Mouse (Mus musculus) stomach, embryonic 15.5 days (tissue): ENCODE results near the gene Cxcl14. TPM values are rescaled to one million over a fixed set of nuclear protein-coding genes. Genes with fewer than 3 reads are reported as not detected.

Experiments used
- ATAC-seq: fragments of 200-750 bp; cut with Nextera tagmentation; 2 replicates; pipeline ENCODE4 v1.8.0; 2017; ENCODE audit warnings: low read depth, moderate number of reproducible peaks, moderate TSS enrichment; ENCODE audit not compliant: insufficient read depth, low FRiP score
- H3K27ac ChIP-seq: fragments of 300-500 bp; sonication (generic); 2 replicates; pipeline ENCODE4 v1.5.1; 2015; ENCODE audit warnings: mild to moderate bottlenecking, inconsistent platforms
- H3K27me3 ChIP-seq: fragments of 300-500 bp; sonication (generic); replicated peaks from 2 replicates; pipeline ENCODE4 v1.6.1; 2015; ENCODE audit warnings: inconsistent platforms
- H3K36me3 ChIP-seq: fragments of 300-500 bp; sonication (generic); 2 replicates; pipeline ENCODE4 v1.6.1; 2015; ENCODE audit warnings: inconsistent platforms
- H3K4me1 ChIP-seq: fragments of 300-500 bp; sonication (generic); 2 replicates; pipeline ENCODE4 v1.6.1; 2015; ENCODE audit warnings: inconsistent platforms
- H3K4me2 ChIP-seq: fragments of 300-500 bp; sonication (generic); 2 replicates; pipeline ENCODE4 v1.6.1; 2015; ENCODE audit warnings: mild to moderate bottlenecking, inconsistent platforms
- H3K4me3 ChIP-seq: fragments of 300-500 bp; sonication (generic); replicated peaks from 2 replicates; pipeline ENCODE4 v1.5.1; 2015; ENCODE audit warnings: inconsistent platforms
- H3K9ac ChIP-seq: fragments of 300-500 bp; sonication (generic); 2 replicates; pipeline ENCODE4 v1.6.1; 2015; ENCODE audit warnings: inconsistent platforms
- H3K9me3 ChIP-seq: fragments of 300-500 bp; sonication (generic); 2 replicates; pipeline ENCODE4 v1.6.1; 2016; ENCODE audit warnings: inconsistent platforms
- WGBS: fragments of 180-500 bp; shearing (Covaris S2); methylation state at CpG from one replicate; pipeline ENCODE4 v1.1.7; 2015; 5-methylcytosine and 5-hydroxymethylcytosine counted together
- polyA plus RNA-seq: library from polyadenylated mRNA; unstranded; fragments of >200 nt; fragmentation: Nextera tagmentation; extraction: Ambion mirVana; gene quantifications from 2 replicates; pipeline ENCODE4 v1.2.1, GENCODE M21; 2015

Cxcl14 gene
- 12.4 and 13.7 TPM in 2 replicates for polyA plus RNA-seq

DNA sequence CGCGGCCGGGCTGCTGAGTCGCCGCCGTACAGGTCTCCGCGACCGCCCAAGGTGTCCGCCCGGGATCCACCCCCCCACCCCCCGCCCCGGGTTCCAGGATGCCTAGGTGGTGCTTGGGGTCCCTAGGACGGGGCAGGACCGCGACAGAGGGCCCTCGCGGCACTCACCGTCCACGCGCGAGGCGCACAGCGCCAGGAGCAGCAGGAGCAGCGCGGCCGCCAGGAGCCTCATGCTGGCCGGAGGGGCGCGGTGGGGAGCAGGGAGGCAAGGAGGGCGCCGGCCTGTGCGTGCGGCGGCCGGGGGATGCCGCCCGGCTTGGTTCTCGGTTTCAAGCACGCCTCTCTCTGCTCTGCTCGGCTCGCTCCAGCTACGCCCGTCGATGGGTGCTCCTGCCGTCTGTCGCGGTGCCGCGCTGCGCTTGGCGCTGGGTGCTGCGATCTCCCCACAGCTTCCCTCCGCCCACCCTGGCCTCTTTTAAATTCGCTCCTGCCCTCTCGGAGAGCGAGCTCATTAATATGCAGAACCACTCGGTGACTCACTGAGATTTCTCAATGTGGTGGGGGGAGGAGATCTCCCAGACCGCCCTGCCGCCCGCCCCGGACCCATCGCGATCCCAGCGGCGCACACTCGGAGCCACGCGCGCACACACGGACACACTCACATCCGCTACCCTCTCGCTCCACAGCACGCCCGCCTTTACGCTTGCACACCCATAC is at the start of gene Cxcl14:
Gene Cxcl14 (minus strand): TSS at position 609 of the 716 bp plus-strand sequence.
- H3K27me3 ChIP-seq: peaks cover 77% of the 10 kb centered on the region
- WGBS: 2% methylated on average over 73 of the region's 76 CpGs
- peak; percentile 27; the same call in 1 of the 2 replicates for ATAC-seq
- peak within 1 kb of the TSS; percentile 49 for H3K4me3 ChIP-seq
- no peak within 1 kb of the TSS for H3K27ac ChIP-seq
- H3K36me3 ChIP-seq: no peaks in the 10 kb centered on the region
- peak within 1 kb of the TSS; percentile 29 for H3K9ac ChIP-seq
- peaks cover 5% of the 10 kb centered on the region for H3K4me1 ChIP-seq
- H3K4me2 ChIP-seq: peak within 1 kb of the TSS; percentile 86
- H3K9me3 ChIP-seq: no peaks in the 10 kb centered on the region

DNA sequence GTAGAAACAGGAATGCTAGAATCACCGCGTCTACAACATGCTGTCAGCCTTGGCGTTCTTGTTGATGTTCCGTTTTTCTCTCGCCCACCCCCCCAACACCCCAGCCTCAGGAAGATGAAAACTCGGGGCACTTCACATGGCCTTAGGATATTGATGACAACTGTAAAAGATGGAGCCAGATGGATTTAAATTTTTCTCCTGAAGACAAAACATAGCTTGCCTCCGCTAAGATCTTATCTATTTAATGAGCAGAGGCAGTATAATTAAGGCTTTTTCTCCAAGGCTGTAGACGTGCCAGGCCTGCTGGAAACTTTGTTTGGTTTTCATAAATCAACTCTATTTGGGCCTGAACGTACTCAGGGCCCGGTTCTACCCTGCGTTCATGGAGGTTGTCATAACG is 48.0 kb upstream of the Cxcl14 start:
- no peak overlapping the region for H3K9ac ChIP-seq
- no peaks in the 10 kb centered on the region for H3K9me3 ChIP-seq
- 0 out of 2 replicates have a peak, but pooled peaks cover 3% of the 10 kb centered on the region for H3K4me1 ChIP-seq
- 70% methylated on average over 12 of the region's 12 CpGs for WGBS
- H3K27me3 ChIP-seq: no peaks in the 10 kb centered on the region
- ATAC-seq: no peak
- no peak overlapping the region for H3K4me3 ChIP-seq
- no peak overlapping the region for H3K4me2 ChIP-seq
- H3K36me3 ChIP-seq: no peaks in the 10 kb centered on the region
- no peak overlapping the region for H3K27ac ChIP-seq

DNA sequence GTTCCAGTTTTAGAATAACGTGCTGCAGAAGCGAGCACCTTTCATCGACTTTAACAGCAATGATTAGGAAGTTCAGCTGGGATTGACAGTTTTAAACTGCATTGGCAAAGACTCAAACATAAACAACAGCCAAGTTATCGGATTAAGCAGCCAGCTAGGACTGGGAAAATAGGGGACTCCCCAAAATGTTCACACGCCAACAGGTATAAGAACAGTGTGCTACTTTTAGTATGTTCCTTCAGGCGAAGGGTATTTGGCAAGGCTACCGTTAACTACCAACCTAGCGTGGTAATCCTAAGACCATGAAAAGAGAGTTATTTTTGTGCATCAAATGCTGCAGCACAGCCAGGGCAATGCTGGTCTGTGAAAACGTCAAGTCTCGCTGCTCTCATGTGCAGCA is 46.1 kb upstream of the Cxcl14 start:
- no peaks in the 10 kb centered on the region for H3K27me3 ChIP-seq
- no peak for ATAC-seq
- H3K27ac ChIP-seq: no peak overlapping the region
- H3K4me2 ChIP-seq: no peak overlapping the region
- 0 out of 2 replicates have a peak, but pooled peaks cover 3% of the 10 kb centered on the region for H3K4me1 ChIP-seq
- no peak overlapping the region for H3K9ac ChIP-seq
- no peaks in the 10 kb centered on the region for H3K9me3 ChIP-seq
- H3K36me3 ChIP-seq: no peaks in the 10 kb centered on the region
- 66% methylated on average over 10 of the region's 10 CpGs for WGBS
- H3K4me3 ChIP-seq: no peak overlapping the region

DNA sequence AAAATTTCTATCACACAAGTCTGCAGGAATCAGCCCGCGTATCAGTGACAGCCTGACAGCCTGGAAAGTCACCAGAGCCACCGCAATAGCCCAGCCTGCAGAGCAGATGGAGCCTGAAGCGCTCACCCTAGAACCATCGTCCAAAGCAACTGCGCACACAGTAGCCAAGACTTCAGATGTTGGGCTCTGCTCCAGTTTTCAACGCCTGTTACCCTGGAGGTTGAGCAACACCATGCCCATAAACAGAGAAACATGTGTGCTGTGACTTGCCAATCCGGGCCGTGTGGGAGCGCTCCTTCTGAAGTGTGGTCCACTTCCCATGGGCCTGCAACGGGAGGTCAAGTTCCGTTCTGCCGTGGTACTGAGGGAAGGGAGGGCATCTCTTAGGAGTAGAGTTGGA is 44.2 kb upstream of the Cxcl14 start:
- 86% methylated on average over 13 of the region's 13 CpGs for WGBS
- H3K9ac ChIP-seq: no peak overlapping the region
- no peak for ATAC-seq

DNA sequence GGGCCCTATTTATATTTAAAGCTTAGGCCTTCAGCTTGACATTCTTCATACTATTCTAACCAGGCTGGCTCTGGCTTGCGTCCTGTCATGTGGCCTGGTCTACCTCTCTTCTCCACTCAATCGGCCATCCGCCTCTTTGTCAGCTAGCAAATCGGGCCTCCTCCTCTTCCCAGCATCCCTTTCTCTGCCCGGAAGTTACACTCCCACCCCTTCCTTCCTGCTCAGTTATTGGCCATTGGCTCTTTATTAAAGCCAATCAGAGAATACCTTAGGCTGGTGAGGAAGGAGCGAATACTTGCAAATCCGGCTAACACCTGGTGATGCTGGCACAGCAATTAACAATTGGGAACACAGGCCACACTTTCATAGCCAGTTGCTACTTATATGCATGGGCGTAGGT is 43.5 kb upstream of the Cxcl14 start:
- H3K9ac ChIP-seq: no peak overlapping the region
- H3K36me3 ChIP-seq: no peaks in the 10 kb centered on the region
- H3K27me3 ChIP-seq: no peaks in the 10 kb centered on the region
- ATAC-seq: no peak
- H3K4me1 ChIP-seq: 0 out of 2 replicates have a peak, but pooled peaks cover 3% of the 10 kb centered on the region
- no peak overlapping the region for H3K4me3 ChIP-seq
- WGBS: 77% methylated on average over 8 of the region's 8 CpGs
- no peak overlapping the region for H3K4me2 ChIP-seq
- no peaks in the 10 kb centered on the region for H3K9me3 ChIP-seq
- no peak overlapping the region for H3K27ac ChIP-seq

More for the DNA sequence above, 44.2 kb upstream of the Cxcl14 start:
- 0 out of 2 replicates have a peak, but pooled peaks cover 3% of the 10 kb centered on the region for H3K4me1 ChIP-seq
- no peaks in the 10 kb centered on the region for H3K27me3 ChIP-seq
- no peak overlapping the region for H3K4me2 ChIP-seq
- H3K4me3 ChIP-seq: no peak overlapping the region
- H3K27ac ChIP-seq: no peak overlapping the region
- H3K36me3 ChIP-seq: no peaks in the 10 kb centered on the region
- H3K9me3 ChIP-seq: no peaks in the 10 kb centered on the region

DNA sequence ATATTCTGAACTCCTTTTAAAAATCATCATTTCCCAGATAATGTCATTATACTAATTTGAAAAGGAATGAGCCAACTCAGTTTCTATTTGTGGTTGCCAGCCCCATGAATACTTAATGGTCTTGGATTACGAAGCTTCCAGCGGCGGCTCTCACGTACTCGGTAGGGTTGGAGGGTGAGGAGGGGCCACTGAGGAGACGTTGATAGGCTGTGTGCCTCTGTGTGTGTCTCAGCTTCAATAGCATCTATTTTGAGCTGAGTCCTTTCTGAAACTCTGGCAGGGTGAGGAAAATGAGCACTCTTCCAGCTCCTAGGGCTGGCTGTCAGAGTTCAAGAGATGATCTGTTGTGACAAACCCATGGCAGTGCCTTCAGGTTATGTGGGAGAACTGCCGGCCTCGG is 40.6 kb upstream of the Cxcl14 start:
- Histone ChIP-seq H3K4me2 (no peak overlapping the region), H3K27me3 (no peaks in the 10 kb centered on the region), H3K36me3 (no peaks in the 10 kb centered on the region), H3K4me3 (no peak overlapping the region), H3K4me1 (no peaks in the 10 kb centered on the region), H3K27ac (no peak overlapping the region), H3K9me3 (no peaks in the 10 kb centered on the region), H3K9ac (no peak overlapping the region)
- ATAC-seq: no peak
- 60% methylated on average over 8 of the region's 8 CpGs for WGBS

DNA sequence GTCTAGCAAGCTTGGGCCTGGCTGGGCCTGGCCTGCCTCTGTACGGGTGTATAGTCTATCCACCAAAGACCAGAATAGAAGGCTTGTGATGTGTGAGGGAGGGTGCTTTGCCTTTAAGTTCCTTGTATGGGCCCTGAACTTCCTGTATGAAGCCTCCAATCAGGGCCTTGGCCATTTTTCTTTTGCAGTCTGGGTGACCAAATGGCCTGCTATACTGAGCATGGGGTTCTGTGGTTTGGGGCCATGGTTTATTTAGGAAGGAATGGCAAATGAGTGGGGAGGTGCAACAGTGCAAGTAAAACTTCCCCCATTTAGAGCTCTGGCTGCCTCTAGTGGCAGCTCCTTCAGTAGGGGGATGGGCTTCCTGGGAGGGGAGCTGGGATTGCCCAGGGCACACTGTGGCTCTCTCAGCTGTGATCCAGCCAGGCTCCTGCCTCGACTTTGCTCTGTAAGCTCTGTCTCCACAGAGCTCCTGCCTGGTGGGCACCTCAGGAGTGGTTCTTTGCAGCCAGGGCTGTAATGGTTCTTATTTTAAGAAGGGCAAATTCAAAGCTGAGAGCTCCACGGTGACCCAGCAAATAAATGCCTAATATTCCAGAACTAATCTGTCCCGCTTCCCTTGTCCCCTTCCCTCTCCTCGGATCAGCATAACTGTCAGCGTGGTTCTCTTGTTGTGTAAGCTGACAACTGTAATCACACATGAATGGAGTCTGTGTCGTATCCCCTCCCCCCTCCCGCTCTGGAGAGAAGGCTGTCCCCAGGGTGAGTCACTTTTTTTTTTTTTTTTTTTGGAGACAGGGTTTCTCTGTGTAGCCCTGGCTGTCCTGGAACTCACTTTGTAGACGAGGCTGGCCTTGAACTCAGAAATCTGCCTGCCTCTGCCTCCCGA is 38.7 kb upstream of the Cxcl14 start:
- H3K27ac ChIP-seq: no peak overlapping the region
- no peaks in the 10 kb centered on the region for H3K9me3 ChIP-seq
- H3K4me3 ChIP-seq: no peak overlapping the region
- H3K9ac ChIP-seq: no peak overlapping the region
- ATAC-seq: no peak
- H3K4me1 ChIP-seq: no peaks in the 10 kb centered on the region
- 64% methylated on average over 10 of the region's 10 CpGs for WGBS
- H3K27me3 ChIP-seq: no peaks in the 10 kb centered on the region
- no peak overlapping the region for H3K4me2 ChIP-seq
- H3K36me3 ChIP-seq: no peaks in the 10 kb centered on the region

DNA sequence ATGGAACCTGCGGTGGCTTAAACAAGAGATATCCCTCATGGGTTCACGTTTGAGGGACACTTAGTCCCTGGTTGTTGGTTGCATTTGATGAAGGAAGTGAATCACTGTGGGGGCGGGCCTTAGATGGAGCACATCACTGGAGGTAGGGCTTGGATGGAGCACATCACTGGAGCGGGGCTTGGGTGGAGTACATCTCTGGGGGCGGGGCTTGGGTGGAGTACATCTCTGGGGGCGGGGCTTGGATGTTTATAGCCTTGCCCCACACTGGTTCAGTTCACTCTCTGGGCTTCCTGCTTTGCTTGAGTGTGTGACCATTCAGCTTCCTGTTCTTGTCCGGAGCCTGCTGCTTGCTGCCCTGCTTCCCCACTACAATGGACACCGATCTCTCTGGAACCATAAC is 37.9 kb upstream of the Cxcl14 start:
- no peak for ATAC-seq
- Histone ChIP-seq H3K27ac (no peak overlapping the region), H3K36me3 (no peaks in the 10 kb centered on the region), H3K4me1 (no peaks in the 10 kb centered on the region), H3K9me3 (no peaks in the 10 kb centered on the region), H3K27me3 (no peaks in the 10 kb centered on the region), H3K9ac (no peak overlapping the region), H3K4me2 (no peak overlapping the region), H3K4me3 (no peak overlapping the region)
- WGBS: 77% methylated on average over 8 of the region's 8 CpGs

DNA sequence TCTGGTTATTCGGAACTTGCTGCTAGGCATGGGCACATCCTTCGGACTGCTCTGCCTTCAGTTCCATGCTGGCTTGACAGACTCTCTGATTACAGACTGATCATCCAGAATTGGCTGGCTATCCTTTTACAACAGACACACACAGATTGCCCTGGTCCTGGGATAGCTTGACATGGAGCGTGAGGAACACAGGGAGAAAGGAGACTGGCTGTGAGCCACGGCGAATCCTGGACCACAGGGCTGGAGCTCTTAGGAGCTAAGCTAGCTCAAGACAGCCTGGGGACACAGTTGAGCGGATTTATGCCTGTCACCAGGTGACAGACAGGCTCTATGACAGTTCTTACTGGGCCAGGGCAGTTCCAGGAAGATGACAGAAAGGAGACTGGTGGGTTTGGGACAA is 36.0 kb upstream of the Cxcl14 start:
- no peaks in the 10 kb centered on the region for H3K9me3 ChIP-seq
- no peaks in the 10 kb centered on the region for H3K36me3 ChIP-seq
- ATAC-seq: no peak
- H3K27ac ChIP-seq: no peak overlapping the region
- no peaks in the 10 kb centered on the region for H3K27me3 ChIP-seq
- no peak overlapping the region for H3K4me3 ChIP-seq
- no peaks in the 10 kb centered on the region for H3K4me1 ChIP-seq
- WGBS: 73% methylated on average over 6 of the region's 6 CpGs
- H3K4me2 ChIP-seq: no peak overlapping the region
- no peak overlapping the region for H3K9ac ChIP-seq

DNA sequence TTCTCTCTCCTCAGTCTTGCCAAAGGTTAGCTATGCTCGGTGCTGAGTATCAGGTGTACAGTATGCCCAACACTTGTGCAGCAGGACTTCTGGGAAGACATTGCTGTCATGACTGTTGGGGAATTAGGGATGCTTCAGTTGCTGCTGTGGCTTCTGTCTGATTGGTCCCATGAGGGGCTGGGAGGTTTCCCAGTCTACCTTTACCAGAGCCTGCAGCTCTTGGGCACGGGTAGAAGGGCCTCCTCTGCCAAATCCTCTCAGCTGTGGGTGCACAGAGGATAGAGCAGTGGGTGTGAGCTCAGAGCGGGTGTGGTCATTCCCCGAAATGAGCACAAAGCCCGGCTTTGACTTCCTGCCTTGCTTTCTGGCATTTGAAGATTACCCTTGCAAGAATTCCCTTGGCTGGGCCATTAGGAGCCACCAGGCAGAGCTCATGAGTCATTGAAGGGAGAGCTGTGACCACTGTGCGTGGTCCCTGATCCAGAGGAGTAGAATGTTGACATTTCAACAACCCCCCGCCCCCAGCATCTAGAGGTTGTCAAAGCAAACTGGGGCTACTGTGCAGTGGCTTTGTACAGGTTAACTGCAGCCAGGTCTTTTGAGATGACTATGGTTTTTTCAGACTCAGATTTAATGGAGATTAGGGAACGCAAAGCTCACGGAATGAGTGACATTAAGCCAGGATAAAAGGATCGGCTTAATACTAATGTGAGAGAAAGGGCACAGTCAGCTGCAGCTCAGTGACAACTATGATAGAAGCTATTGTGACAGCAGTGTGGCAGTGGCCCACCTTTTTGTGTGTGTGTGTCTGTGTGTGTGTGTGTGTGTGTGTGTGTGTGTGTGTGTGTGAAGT is 34.5 kb upstream of the Cxcl14 start:
- Histone ChIP-seq H3K36me3 (no peaks in the 10 kb centered on the region), H3K27ac (no peak overlapping the region)

DNA sequence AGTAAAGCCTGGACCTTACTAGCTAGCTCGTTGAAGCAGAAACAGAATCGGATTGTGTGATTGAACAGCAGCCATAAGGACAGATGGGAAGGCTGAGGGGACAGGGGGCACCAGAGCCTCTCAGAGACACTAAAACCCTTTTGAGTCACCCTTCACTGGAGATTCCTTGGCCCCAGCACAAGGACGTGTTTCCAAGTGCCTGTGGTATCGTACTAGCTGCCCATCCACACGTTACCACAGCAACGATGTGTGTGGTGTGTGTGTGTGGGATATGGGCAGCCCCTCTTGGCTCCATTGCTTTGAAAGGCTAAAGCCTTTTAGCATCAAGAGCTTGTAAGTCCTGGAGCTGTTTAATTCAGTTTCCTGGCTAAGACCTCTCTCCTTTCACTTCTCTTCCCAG is 33.4 kb upstream of the Cxcl14 start:
- H3K9me3 ChIP-seq: no peaks in the 10 kb centered on the region
- no peak overlapping the region for H3K9ac ChIP-seq
- ATAC-seq: no peak
- H3K27me3 ChIP-seq: no peaks in the 10 kb centered on the region
- WGBS: 77% methylated on average over 6 of the region's 6 CpGs
- no peak overlapping the region for H3K27ac ChIP-seq
- no peaks in the 10 kb centered on the region for H3K36me3 ChIP-seq
- H3K4me3 ChIP-seq: no peak overlapping the region
- H3K4me2 ChIP-seq: no peak overlapping the region
- no peaks in the 10 kb centered on the region for H3K4me1 ChIP-seq

More for the DNA sequence above, 34.5 kb upstream of the Cxcl14 start:
- Histone ChIP-seq H3K4me2 (no peak overlapping the region), H3K4me3 (no peak overlapping the region), H3K27me3 (no peaks in the 10 kb centered on the region), H3K4me1 (no peaks in the 10 kb centered on the region), H3K9me3 (no peaks in the 10 kb centered on the region), H3K9ac (no peak overlapping the region)
- no peak for ATAC-seq
- WGBS: 53% methylated on average over 10 of the region's 10 CpGs
